Mouse (Mus musculus) neural tube, embryonic 12.5 days (tissue): Measurements from ENCODE around the gene Tmem106c. TPM values are rescaled to one million over a fixed set of nuclear protein-coding genes. Genes with fewer than 3 reads are reported as not detected.

Experiments
- ATAC-seq: fragments of 200-750 bp; cut with Nextera tagmentation; 2 replicates; pipeline ENCODE4 v1.8.0; 2017; ENCODE audit warnings: low read depth, mild to moderate bottlenecking, moderate TSS enrichment, moderate library complexity; ENCODE audit not compliant: low FRiP score
- H3K27ac ChIP-seq: fragments of 300-500 bp; sonication (generic); 2 replicates; pipeline ENCODE4 v1.5.1; 2016
- H3K27me3 ChIP-seq: fragments of 300-500 bp; sonication (generic); replicated peaks from 2 replicates; pipeline ENCODE4 v1.6.1; 2016; ENCODE audit warnings: mild to moderate bottlenecking
- H3K36me3 ChIP-seq: fragments of 300-500 bp; sonication (generic); 2 replicates; pipeline ENCODE4 v1.6.1; 2016; ENCODE audit warnings: mild to moderate bottlenecking
- H3K4me1 ChIP-seq: fragments of 300-500 bp; sonication (generic); 2 replicates; pipeline ENCODE4 v1.6.1; 2016
- H3K4me2 ChIP-seq: fragments of 300-500 bp; sonication (generic); replicated peaks from 2 replicates; pipeline ENCODE4 v1.6.1; 2016; ENCODE audit warnings: mild to moderate bottlenecking
- H3K4me3 ChIP-seq: fragments of 300-500 bp; sonication (generic); 2 replicates; pipeline ENCODE4 v1.5.1; 2016
- H3K9ac ChIP-seq: fragments of 300-500 bp; sonication (generic); 2 replicates; pipeline ENCODE4 v1.6.1; 2016; ENCODE audit warnings: mild to moderate bottlenecking
- H3K9me3 ChIP-seq: fragments of 300-500 bp; sonication (generic); 2 replicates; pipeline ENCODE4 v1.6.1; 2016; ENCODE audit warnings: mild to moderate bottlenecking
- WGBS: fragments of 180-500 bp; shearing (Covaris S2); methylation state at CpG from one replicate; pipeline ENCODE4 v1.1.7; 2016; 5-methylcytosine and 5-hydroxymethylcytosine counted together
- polyA plus RNA-seq: library from polyadenylated mRNA; unstranded; fragments of >200 nt; fragmentation: Nextera tagmentation; extraction: Ambion mirVana; gene quantifications from 2 replicates; pipeline ENCODE4 v1.2.1, GENCODE M21; 2016

Gene Tmem106c
- polyA plus RNA-seq, 1 experiment from 2014 or later: 50.8 TPM

DNA sequence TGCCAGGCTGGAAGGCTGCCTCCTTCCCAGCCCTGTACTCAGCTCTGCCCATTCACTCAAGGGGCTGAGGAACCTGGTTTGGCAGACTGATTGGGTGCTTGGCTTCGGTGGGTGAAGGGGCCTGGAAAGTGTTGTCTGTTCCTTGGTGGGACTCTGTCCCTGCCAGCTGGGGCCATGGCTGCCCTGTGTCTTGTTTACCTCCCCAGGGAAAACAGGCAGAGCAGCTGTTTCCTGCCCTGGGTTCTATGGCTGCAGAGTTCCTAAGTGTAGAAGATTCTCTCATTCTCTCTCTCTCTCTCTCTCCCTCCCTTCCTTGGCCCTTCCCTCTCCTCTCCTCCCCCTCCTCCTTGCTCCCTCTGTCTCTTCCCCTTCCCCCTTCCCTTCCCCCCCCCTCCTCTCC is 8.7 kb upstream of the Tmem106c start:
- 64% methylated on average over 1 of the region's 1 CpGs for WGBS
- Histone ChIP-seq H3K27me3 (no peaks in the 10 kb centered on the region), H3K4me1 (peaks cover 10% of the 10 kb centered on the region; the same call in 1 of the 2 replicates), H3K4me2 (no peak overlapping the region), H3K36me3 (no peaks in the 10 kb centered on the region), H3K9me3 (no peaks in the 10 kb centered on the region), H3K9ac (no peak overlapping the region), H3K27ac (no peak overlapping the region), H3K4me3 (no peak overlapping the region)
- no peak for ATAC-seq

DNA sequence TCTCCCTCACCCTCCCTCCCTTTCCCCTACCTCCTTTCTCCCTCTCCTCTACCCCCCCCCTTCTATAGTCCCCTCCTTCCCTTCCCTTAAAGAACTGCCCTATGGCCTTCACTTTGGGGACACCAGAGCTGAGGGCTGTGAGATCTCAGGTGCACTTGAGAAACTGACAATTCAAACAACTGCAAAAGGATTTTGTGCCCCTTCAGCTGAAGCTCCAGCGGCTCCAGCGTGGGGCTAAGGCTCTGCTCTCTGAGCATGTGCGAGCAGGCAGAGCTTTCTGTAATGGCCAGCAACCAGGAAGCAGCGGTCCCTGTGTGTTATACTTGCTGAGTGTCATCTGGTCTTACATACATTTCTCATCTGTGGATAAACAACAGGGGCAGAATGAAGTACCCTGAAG is 8.3 kb upstream of the Tmem106c start:
- Histone ChIP-seq H3K4me2 (no peak overlapping the region), H3K4me1 (peaks cover 10% of the 10 kb centered on the region; the same call in 1 of the 2 replicates), H3K27me3 (no peaks in the 10 kb centered on the region), H3K4me3 (no peak overlapping the region), H3K36me3 (no peaks in the 10 kb centered on the region), H3K27ac (no peak overlapping the region), H3K9me3 (no peaks in the 10 kb centered on the region), H3K9ac (no peak overlapping the region)
- 35% methylated on average over 4 of the region's 4 CpGs for WGBS
- ATAC-seq: no peak

DNA sequence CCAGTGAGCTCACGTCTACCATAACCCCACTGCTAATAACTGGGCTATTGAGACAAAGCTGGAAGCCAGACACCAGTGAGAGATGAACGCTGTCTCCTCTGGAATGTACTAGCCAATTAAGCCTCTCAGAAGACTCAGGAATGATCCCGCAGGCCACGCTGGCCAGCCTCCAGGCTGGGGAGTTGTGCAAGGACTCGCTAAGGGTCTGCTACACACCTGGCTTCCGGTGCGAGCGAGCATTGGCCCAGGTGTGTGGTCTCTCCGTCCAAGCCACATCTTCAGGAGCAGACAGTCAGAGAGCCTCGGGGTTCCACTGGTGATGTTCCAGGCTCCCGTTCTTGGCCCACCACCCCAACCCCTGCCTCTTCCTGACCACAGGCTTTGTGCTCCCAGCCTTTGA is 7.6 kb upstream of the Tmem106c start:
- Histone ChIP-seq H3K4me3 (no peak overlapping the region), H3K9ac (no peak overlapping the region), H3K27me3 (no peaks in the 10 kb centered on the region), H3K4me1 (peaks cover 10% of the 10 kb centered on the region; the same call in 1 of the 2 replicates), H3K9me3 (no peaks in the 10 kb centered on the region), H3K4me2 (no peak overlapping the region), H3K27ac (no peak overlapping the region), H3K36me3 (no peaks in the 10 kb centered on the region)
- no peak for ATAC-seq
- WGBS: 76% methylated on average over 11 of the region's 11 CpGs

DNA sequence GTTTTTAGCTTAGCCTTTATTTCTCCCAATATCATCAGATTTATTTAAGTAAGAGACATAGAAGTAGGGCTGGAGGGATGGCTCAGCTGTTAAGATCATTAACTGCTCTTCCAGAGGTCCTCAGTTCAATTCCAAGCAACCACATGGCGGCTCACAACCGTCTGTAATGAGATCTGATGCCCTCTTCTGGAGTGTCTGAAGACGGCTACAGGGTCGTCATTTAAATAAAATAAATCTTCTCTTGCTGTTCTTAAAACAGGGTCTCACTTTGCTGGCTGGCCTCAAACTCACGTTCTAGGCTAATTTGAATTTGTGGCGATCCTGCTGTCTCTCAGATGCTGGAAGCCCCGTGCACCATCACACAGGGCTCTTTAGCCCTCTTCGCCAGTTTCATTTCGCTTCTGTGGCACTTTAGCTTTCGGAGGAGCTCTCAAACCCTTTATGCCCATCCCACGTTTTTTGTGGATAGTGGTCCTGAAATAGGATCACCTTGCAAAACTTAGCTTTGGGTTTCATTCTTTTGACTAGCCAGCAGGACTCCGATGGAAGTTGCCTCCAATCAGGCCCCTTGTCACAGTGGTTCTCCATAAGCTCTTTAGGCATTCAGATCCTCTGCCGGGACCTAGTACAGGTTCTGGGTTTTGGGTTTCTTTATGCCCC is 541 bp upstream of the Tmem106c start:
- peak; percentile 10; the same call in 1 of the 2 replicates for ATAC-seq
- Histone ChIP-seq H3K4me1 (peaks cover 6% of the 10 kb centered on the region), H3K27me3 (no peaks in the 10 kb centered on the region), H3K4me3 (peak overlapping the region; percentile 57), H3K9ac (peak overlapping the region; percentile 56), H3K9me3 (no peaks in the 10 kb centered on the region), H3K36me3 (no peaks in the 10 kb centered on the region), H3K27ac (no peak overlapping the region), H3K4me2 (peak overlapping the region; percentile 81)
- WGBS: 8% methylated on average over 13 of the region's 13 CpGs

DNA sequence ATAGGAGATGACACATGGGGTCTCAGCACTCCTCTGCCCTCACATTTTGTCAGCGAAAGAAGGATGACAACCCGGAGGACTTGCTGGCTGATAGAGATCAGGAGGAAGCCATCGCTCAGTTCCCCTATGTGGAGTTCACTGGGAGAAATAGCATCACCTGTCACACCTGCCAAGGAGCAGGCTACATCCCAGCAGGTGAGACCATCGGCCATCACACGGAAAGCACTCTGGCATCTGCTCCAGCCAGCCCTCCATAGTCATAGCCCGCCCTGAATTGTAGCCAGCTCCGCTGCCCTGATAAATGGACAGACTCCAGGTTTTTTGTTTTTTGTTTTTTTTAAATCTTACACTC is 812 bp downstream of the Tmem106c start:
- Histone ChIP-seq H3K27me3 (no peaks in the 10 kb centered on the region), H3K9me3 (no peaks in the 10 kb centered on the region), H3K4me1 (peaks cover 6% of the 10 kb centered on the region), H3K4me2 (peak overlapping the region; percentile 81), H3K27ac (no peak overlapping the region), H3K36me3 (peaks cover 5% of the 10 kb centered on the region; the same call in 1 of the 2 replicates), H3K4me3 (peak overlapping the region; percentile 57), H3K9ac (peak overlapping the region; percentile 67)
- 23% methylated on average over 7 of the region's 7 CpGs for WGBS
- ATAC-seq: 0 out of 2 replicates have a peak, but pooled peaks have one; percentile 11

DNA sequence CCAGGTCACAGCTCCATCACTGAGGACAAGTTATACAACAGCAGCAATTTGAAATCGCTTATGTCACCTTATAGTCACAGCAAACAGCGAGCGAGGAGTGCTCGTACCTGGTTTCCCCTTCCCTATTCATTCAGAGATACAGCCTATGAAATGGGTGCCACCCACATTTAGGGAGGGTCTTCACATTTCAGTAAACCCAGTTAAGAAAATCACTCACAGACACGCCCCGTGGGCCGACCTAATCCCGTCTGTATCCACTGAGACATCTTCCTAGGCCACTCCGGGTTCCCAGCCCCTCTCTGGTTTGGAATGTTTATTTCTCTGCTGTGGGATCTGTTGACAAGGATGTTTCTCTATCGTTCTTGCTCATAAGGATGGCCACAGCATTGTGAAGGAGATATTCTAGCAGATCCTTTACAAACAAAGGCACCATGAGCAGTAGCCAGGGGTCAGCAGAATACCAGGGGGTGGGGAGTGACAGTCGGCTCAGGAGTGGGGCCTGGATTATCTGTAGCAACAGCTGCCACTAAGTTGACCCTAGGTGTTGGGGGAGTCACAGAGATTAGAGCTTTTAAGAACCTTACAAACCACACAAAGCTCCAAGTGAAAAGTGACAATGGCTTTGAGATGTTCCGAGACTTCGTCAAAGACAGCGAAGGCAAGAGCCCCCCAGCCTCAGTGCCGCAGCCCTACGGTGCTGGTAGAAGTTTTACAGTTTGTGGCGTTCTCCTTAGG is 1.5 kb downstream of the Tmem106c start:
- Histone ChIP-seq H3K9me3 (no peaks in the 10 kb centered on the region), H3K9ac (no peak overlapping the region), H3K36me3 (peaks cover 5% of the 10 kb centered on the region; the same call in 1 of the 2 replicates), H3K4me3 (no peak overlapping the region), H3K4me1 (peaks cover 6% of the 10 kb centered on the region), H3K27ac (no peak overlapping the region), H3K27me3 (no peaks in the 10 kb centered on the region), H3K4me2 (peak overlapping the region; percentile 81)
- no peak for ATAC-seq
- 73% methylated on average over 17 of the region's 17 CpGs for WGBS

DNA sequence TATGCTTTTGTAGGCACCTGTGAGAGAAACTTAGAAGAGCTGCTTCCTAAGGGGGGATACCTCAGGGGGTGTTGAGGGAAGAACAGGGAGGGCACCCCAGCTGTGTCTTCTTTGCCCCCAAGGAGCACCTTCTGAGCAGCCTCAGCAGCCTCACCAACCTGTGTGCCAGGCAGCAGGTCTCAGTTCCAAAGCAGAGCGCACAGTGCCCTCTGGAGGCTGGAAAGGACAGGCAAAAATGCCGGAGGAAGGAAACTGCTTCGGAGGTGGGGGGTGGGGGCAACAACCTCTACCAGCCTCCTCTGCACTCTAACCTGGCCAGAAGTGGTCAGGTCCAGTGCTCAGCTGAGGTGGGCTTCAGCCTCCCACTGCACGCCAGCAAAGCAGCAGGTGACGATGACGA is 6.3 kb downstream of the Tmem106c start:
- no peak for ATAC-seq

DNA sequence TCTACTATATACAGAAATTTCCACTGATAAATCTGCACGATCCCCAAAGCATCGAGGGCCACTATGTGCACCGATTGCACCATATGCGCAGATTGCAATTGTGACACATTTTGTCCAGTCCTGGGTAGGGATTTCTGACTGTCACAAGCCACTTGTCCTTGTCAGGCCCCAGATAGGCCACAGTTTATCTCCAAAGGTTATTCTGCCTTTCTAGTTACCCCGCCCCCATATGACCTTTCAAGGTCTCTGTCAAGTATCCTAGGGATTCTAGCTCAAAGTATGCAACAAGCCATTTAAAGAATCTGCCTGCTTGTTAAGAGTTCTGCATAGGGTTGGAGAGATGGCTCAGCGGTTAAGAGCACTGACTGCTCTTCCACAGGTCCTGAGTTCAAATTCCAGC is 8.6 kb downstream of the Tmem106c start:
- Histone ChIP-seq H3K4me1 (no peaks in the 10 kb centered on the region; the same call in 1 of the 2 replicates), H3K4me2 (no peak overlapping the region), H3K9me3 (no peaks in the 10 kb centered on the region), H3K4me3 (no peak overlapping the region), H3K27me3 (no peaks in the 10 kb centered on the region), H3K36me3 (peaks cover 32% of the 10 kb centered on the region), H3K27ac (no peak overlapping the region), H3K9ac (no peak overlapping the region)
- no peak for ATAC-seq
- 92% methylated on average over 6 of the region's 6 CpGs for WGBS

More for the DNA sequence above, 6.3 kb downstream of the Tmem106c start:
- no peaks in the 10 kb centered on the region for H3K9me3 ChIP-seq
- H3K4me1 ChIP-seq: no peaks in the 10 kb centered on the region; the same call in 1 of the 2 replicates
- no peak overlapping the region for H3K4me2 ChIP-seq
- peaks cover 11% of the 10 kb centered on the region; the same call in 1 of the 2 replicates for H3K36me3 ChIP-seq
- no peak overlapping the region for H3K9ac ChIP-seq
- no peaks in the 10 kb centered on the region for H3K27me3 ChIP-seq
- 47% methylated on average over 6 of the region's 6 CpGs for WGBS
- no peak overlapping the region for H3K4me3 ChIP-seq
- H3K27ac ChIP-seq: no peak overlapping the region

DNA sequence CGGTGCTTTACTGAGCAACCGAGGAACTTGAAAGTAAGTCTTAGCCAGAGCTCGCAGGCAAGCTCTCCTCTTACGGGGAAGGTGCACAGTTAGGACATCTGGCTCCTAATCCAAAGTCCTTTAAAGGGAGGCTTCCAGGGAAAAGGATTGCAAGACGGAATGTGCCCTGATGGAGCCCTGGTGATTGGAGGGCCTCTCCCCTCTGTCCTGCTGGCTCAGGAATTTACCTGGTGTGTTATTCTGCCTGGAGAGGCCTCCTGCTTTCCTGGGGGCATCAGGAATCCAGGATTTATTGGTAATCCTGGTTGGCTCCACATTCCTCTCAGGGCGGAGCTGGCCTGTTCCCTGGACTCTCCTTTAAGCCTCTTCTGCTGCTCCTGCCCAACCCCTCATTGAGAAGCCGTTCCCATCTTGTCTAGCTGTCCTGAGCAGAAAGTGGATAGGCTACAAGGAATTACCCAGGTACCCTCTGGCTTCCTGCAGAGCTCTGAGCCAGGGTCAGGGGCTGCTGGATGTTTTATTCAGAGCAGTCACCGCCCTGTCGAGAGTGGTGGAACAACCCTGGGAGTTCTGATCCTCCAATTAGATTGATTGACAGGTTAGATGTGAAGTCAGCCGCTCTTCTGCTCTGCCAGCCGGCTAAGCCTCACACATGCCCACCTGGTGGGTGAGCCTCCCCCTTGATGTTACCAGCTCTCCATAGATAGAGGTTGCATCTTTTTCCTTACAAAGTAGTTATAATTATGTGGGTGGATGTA is 9.4 kb downstream of the Tmem106c start:
- H3K27ac ChIP-seq: no peak overlapping the region

DNA sequence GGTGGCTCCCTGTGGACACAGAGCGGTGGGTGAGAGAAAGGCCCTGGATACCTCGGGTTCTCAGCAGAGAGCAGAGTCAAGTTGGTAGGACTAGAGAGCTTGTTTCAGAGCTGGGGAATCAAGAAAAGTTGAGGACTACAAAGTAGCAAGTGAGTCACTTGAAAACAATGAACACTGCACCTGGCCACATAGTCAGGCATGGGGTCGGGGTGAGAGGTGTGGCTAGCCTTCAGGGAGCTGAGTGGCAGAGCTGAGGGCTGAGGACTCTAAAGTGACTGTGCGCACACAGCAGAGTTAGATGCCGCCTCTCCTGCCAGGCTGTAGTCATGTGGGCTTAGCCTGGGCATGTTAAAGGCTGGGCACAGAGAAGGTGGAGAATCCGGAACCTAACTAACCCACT is 17.6 kb downstream of the Tmem106c start:
- Histone ChIP-seq H3K4me2 (no peak overlapping the region), H3K4me1 (no peaks in the 10 kb centered on the region), H3K27me3 (no peaks in the 10 kb centered on the region), H3K9me3 (0 out of 2 replicates have a peak, but pooled peaks cover 4% of the 10 kb centered on the region), H3K27ac (no peak overlapping the region), H3K36me3 (peaks cover 100% of the 10 kb centered on the region), H3K9ac (no peak overlapping the region), H3K4me3 (no peak overlapping the region)
- ATAC-seq: no peak
- WGBS: 95% methylated on average over 6 of the region's 6 CpGs

More for the DNA sequence above, 9.4 kb downstream of the Tmem106c start:
- Histone ChIP-seq H3K9me3 (no peaks in the 10 kb centered on the region), H3K27me3 (no peaks in the 10 kb centered on the region), H3K9ac (no peak overlapping the region), H3K4me2 (no peak overlapping the region), H3K36me3 (peaks cover 41% of the 10 kb centered on the region), H3K4me3 (no peak overlapping the region), H3K4me1 (no peaks in the 10 kb centered on the region; the same call in 1 of the 2 replicates)
- no peak for ATAC-seq
- WGBS: 44% methylated on average over 11 of the region's 11 CpGs

DNA sequence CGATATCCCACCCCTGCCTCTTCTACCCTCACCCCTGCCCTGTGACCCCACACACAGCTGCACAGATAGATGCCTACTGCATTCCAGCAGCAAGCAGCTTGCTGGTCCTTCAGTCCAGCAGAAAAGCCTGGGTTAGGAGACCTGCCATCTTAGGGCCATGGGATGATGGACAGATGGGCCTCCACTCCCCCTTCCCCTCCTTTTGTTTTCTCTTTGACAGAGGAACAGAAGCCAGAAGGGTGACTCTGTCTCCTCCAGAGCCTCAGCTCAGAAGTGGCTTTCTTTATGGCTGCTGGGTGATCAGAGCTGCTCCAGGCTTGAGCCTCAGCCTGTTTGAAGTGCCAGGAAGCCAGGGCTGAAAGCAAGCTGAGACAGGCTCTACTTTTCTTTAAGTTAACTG is 25.5 kb downstream of the Tmem106c start:
- Histone ChIP-seq H3K9ac (no peak overlapping the region), H3K27ac (peak overlapping the region; percentile 59; the same call in 1 of the 2 replicates), H3K4me2 (peak overlapping the region; percentile 49), H3K9me3 (no peaks in the 10 kb centered on the region), H3K4me1 (peaks cover 48% of the 10 kb centered on the region), H3K27me3 (no peaks in the 10 kb centered on the region), H3K4me3 (no peak overlapping the region), H3K36me3 (peaks cover 51% of the 10 kb centered on the region)
- 7% methylated on average over 1 of the region's 1 CpGs for WGBS
- no peak for ATAC-seq

DNA sequence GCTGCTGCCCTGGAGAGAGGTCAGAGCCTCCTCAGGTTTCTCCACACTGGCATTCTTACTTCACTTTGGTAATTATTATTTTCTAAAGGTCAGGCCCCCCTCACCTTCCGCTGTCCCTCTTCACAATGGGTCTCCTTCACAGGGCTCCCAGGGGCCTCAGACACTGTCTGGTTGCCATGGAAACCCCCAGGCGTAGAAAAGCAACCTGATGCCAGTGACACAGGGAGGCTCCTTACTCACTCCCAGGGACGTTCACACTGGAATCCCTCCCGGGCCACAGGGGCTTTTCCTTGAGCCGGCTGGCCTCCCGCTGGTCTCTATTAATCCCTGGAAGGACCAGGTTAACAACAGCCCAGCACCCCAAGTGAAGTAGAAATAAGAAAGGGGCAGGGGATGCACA is 26.1 kb downstream of the Tmem106c start:
- ATAC-seq: peak; percentile 48
- Histone ChIP-seq H3K27me3 (no peaks in the 10 kb centered on the region), H3K4me1 (peaks cover 48% of the 10 kb centered on the region), H3K9me3 (no peaks in the 10 kb centered on the region), H3K4me2 (peak overlapping the region; percentile 49), H3K4me3 (no peak overlapping the region), H3K27ac (peak overlapping the region; percentile 17; the same call in 1 of the 2 replicates), H3K36me3 (peaks cover 50% of the 10 kb centered on the region), H3K9ac (no peak overlapping the region)
- WGBS: 2% methylated on average over 6 of the region's 6 CpGs
